Mouse (Mus musculus) thymus, adult 2 months (tissue): Measurements from ENCODE around the gene Nptn.

Source experiments
- CTCF ChIP-seq: fragments of 200-500 bp; IDR thresholded peaks from 2 replicates; pipeline ENCODE4 v1.5.1; 2012; ENCODE audit warnings: mild to moderate bottlenecking, control low read depth, low read length, moderate library complexity, borderline replicate concordance; ENCODE audit not compliant: control insufficient read depth, poor library complexity, insufficient read depth; ENCODE audit errors: extremely low read depth
- POLR2A ChIP-seq: fragments of 200-500 bp; IDR thresholded peaks from 2 replicates; pipeline ENCODE4 v1.6.1; 2012; ENCODE audit warnings: mild to moderate bottlenecking, low read length, control low read depth, moderate library complexity; ENCODE audit not compliant: control insufficient read depth, poor library complexity, insufficient read depth; ENCODE audit errors: extremely low read depth

- no peak for TF ChIP-seq CTCF
- TF ChIP-seq POLR2A = no peak
Observed at GRCm38 (mm10) chr9:58649265-58649626, 67.2 kb downstream of the Nptn start.
